Mouse (Mus musculus): ENCODE measurements around the gene Sfxn5.

Sfxn5 gene

DNA sequence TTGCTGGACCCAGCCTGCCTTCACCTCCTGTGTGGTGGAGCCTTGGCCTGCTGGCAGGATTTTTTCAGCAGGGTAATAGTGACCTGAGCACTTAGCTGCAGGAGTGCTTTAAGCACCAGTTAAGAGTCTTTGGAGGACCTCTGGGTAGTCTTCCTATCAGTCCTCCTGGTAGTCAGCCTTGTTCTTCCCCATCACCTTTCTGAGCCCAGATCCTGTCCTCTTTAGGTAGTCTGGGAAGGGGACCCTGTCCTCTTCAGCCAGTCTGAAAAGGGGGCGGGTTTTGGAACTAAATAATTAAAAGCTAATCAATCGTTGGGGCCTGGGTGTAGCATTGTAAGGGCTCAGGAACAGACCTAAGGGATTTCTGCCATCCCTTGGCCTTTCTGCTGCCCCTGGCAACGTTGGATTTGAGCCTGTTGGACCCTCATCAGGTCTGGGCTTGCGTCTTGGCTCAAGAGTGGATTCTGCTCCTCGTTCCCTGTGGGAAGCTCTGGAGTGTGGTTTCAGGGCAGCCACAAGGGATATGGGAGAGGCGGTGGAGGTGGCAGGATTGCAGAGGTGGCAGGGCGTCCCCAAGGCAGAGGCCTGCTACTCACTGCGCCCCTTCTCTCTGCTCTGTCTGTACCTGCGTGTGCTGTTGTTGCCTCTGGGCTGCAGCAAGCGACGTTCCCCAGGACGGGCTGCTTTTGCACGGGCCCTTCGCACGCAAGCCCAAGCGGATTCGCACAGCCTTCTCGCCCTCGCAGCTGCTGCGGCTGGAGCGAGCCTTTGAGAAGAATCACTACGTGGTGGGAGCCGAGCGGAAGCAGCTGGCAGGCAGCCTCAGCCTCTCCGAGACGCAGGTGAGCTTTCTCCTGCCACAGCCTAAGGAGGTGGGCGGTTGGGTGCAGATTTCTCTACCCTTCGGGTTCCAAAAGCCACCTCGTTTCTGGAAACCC, 139.6 kb downstream of the Sfxn5 start:
- CTCF ChIA-PET, result no interaction called here

GRCm38 (mm10) chr6:85191751-85192440, 141.3 kb downstream of the Sfxn5 start:
- CTCF ChIA-PET, result no interaction called here

DNA sequence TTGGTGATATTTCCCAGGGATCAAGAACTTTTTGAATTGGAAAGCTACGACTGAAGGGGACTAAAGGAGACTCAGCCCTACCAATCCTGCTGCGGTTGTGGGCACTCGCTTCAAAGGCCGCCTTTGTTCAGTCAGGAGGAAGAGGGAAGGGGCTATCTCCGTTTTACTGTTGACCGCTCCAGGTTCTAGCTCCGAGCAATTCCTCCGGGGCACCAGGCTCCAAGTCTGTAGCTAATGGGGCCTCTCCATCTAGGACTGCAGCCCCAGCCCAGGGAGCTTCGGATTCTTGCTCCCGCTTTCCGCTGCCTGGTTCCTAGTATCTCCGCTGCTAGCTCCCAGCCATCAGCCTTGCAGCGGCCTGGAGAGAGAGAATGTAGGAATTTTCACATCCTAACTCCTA, 142.6 kb downstream of the Sfxn5 start:
- CTCF ChIA-PET, result no interaction called here

- CTCF ChIA-PET, result no interaction called here
These were observed 143.2 kb downstream of the Sfxn5 start for GRCm38 (mm10) chr6:85189911-85190591.

- CTCF ChIA-PET, result no interaction called here
These were observed 143.9 kb downstream of the Sfxn5 start for GRCm38 (mm10) chr6:85189361-85189760.

- CTCF ChIA-PET, result no interaction called here
These were observed 144.7 kb downstream of the Sfxn5 start for GRCm38 (mm10) chr6:85188256-85189110.

DNA sequence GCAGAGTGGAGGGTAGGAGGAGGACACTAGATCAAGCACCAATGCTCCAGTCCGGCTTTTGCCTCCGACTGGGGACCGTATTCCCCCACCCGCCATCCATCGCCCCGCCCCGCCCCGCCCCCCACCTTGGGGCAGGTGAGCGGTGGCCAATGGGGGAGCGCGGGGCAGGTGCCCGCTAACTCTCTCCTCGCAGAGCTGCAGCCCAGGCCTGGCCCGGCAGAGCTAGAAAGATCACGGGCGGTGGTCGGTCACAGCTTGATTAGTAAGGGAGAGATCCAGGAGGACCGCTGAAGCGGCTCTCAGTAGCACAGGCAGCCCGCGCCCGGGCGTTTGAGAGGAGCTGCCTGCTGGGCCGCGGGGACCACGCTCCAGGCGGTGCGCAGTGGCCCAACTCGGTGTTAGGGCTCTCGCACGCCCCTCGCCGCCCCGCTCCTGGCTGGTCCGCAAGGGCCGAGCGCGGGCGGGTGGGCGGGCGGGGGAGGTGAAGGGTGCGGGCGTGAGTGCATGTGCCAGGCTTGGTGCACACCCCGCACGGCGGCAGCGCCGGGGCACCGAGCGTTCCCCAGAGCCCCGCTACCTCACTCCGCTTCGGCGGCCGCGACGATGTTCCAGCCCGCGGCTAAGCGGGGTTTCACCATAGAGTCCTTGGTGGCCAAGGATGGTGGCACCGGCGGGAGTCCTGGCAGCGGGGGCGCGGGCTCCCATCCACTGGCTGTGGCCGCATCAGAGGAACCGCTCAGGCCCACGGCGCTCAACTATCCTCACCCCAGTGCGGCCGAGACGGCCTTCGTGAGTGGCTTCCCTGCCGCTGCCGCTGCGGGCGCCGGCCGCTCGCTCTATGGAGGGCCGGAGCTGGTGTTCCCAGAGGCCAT, 145.6 kb downstream of the Sfxn5 start, which contains the start of gene Emx1:
Gene Emx1 (plus strand): TSS at position 99 of the 872 bp plus-strand sequence.
- CTCF ChIA-PET, result no interaction called here

- CTCF ChIA-PET, result no interaction called here
These were observed 146.5 kb downstream of the Sfxn5 start for GRCm38 (mm10) chr6:85186744-85187059.

DNA sequence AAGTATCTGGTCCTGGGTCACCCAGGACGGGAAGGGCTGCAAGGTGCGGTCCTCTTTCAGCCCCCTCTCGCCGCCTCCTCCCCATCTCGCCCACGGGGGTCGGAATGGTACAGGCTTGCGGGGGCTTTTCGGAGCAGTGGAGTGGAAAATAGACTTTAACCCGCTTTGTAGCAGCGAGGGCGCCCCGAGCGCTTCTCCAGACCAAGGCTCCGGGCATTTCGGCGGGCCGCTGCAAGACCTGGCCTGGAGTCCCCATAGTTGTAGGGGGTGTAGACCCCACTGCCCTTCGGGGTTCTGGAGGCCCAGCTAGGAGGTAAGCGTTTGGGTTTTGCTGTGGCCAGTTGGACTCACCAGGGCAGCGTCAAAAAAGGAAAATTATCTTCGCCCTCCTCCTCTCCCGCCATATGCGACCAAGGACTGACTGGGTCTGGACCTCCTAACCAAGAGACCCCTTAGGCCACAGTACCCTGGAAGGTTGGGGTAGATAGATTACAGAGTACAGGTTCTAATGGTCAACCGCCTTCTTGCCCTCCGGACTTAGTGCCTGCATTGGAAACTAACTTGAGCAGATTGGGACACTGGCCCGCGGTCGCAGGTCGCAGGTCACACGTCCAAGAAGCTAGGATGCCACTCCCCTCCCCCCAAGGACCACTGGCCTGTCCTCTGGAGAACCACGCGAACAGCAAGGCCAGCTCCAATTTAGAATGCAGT, 147.0 kb downstream of the Sfxn5 start:
- CTCF ChIA-PET, result no interaction called here

- CTCF ChIA-PET, result no interaction called here
These were observed 149.3 kb downstream of the Sfxn5 start for GRCm38 (mm10) chr6:85183951-85184350.

DNA sequence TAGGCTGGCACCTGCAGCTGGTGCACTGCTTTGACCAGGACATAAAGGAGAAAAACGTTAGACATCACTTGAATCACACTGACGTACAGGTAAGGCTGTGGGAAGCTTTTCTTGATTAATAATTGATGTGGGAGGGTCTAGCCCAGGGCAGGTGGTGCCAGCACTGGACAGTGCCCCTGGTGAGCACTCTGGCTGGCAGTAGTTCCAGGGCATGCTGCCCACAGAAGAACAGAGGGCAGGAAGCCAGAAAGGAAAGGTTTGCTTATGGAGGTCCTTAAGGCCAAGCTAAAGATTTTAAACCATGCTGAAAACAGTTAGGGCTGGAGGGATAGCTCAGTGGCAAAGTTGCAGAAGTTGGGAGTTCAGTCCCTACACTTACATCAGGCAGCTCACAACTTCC, 153.2 kb downstream of the Sfxn5 start:
- CTCF ChIA-PET, result no interaction called here

DNA sequence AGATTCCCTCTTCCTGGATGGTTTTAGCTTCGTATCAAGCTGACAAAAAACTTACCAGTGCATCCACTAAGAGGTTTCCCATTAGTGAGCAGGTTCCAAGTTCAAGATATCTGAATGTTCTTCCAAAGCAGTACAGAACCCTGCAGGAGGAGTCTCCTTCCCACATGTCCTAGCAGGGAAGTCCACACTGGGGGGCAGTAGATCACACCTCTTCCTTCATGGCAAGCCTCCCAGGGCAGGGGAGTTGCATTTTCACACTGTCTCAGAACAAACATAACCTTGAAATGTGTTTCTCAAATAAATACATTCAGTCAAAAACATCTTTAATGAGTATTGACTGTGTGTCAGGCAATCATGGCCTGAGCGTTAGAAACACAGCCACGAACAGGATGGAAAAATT, 153.7 kb downstream of the Sfxn5 start:
- CTCF ChIA-PET, result no interaction called here

DNA sequence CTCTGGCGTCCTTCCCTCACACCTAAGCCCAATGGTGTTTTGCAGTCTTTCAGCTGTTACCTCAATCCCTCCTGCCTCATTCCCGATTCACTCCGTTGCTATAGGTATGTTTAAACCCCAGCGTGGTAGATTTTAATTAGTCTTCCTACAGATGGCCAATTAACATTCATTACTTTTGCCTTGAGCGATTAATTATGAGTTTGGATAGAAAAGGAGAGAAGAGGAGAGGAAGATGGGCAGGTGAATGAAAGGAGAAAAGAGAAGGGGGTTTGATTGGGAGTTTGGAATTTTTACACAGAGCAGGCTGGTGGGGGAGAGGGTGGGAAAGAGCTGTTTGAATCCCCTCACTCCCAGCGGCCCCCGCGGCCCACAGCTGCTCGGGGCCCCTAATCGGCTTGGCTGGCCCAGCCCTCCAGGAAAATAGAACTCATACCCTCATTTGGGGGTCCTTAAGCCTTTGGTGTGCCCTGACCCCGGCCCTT, 167.7 kb downstream of the Sfxn5 start:
- CTCF ChIA-PET, result no interaction called here

All from spleen, embryonic (tissue).